Mouse (Mus musculus) CH12.LX (cell line): ENCODE results near the gene Etv6. TPM values are rescaled to one million over a fixed set of nuclear protein-coding genes. Genes with fewer than 3 reads are reported as not detected.
A peak's percentile ranks its signal among the peaks of the same experiment; 100 is the strongest.

Experiments
- DNase-seq: peaks from one replicate; pipeline ENCODE4 v3.0.0-alpha.2; 2013; ENCODE audit errors: extremely low read depth
- H3K27ac ChIP-seq: 2 replicates; pipeline ENCODE4 v1.5.1; 2012; ENCODE audit warnings: low read depth, mild to moderate bottlenecking, control low read depth, moderate library complexity; ENCODE audit not compliant: insufficient read depth
- H3K27me3 ChIP-seq: replicated peaks from 2 replicates; pipeline ENCODE3; 2012; ENCODE audit warnings: inconsistent platforms
- H3K36me3 ChIP-seq, 2 experiments: replicated peaks in 1 of 2; 2 replicates each; pipeline versions ENCODE3 to v1.6.1; 2012; ENCODE audit warnings: inconsistent platforms in 1 of 2, low read length in 1 of 2, mild to moderate bottlenecking in 1 of 2, mixed read lengths in 1 of 2, moderate library complexity in 1 of 2; ENCODE audit not compliant: control insufficient read depth in 1 of 2, insufficient read depth in 1 of 2
- H3K4me1 ChIP-seq, 2 experiments: 2 replicates each; pipeline ENCODE4 v1.6.1; 2012; ENCODE audit warnings: inconsistent platforms in 1 of 2, moderate library complexity in 1 of 2; ENCODE audit not compliant: insufficient read depth in 2 of 2, control insufficient read depth in 1 of 2
- H3K4me2 ChIP-seq: 2 replicates; pipeline ENCODE4 v1.6.1; 2012; ENCODE audit warnings: low read depth, mild to moderate bottlenecking, control low read depth; ENCODE audit not compliant: poor library complexity, insufficient read depth, severe bottlenecking
- H3K4me3 ChIP-seq, 3 experiments: fragments of 150-350 bp in 1 of 3; sonication (generic) in 1 of 3; replicated peaks in 1 of 3; 2 replicates each; pipeline versions ENCODE3 to v1.5.1; 2011 to 2012; ENCODE audit warnings: low read depth in 2 of 3, low read length in 2 of 3, mild to moderate bottlenecking in 2 of 3, moderate library complexity in 2 of 3, control low read depth in 1 of 3, improper control_type of control experiment in 1 of 3, inconsistent platforms in 1 of 3, mixed read lengths in 1 of 3; ENCODE audit not compliant: poor library complexity in 1 of 3
- H3K79me2 ChIP-seq: replicated peaks from 2 replicates; pipeline ENCODE4 v1.6.1; 2012; ENCODE audit warnings: mild to moderate bottlenecking, moderate library complexity; ENCODE audit not compliant: control insufficient read depth, poor library complexity, insufficient read depth, severe bottlenecking; ENCODE audit errors: extremely low read depth
- H3K9ac ChIP-seq: 2 replicates; pipeline ENCODE4 v1.6.1; 2012; ENCODE audit warnings: low read depth, mild to moderate bottlenecking, control low read depth, moderate library complexity; ENCODE audit not compliant: insufficient read depth
- H3K9me3 ChIP-seq: replicated peaks from 2 replicates; pipeline ENCODE3; 2012; ENCODE audit warnings: low read length, inconsistent platforms, mixed read lengths
- CHD1 ChIP-seq: IDR thresholded peaks from 2 replicates; pipeline ENCODE4 v1.6.1; 2012; ENCODE audit warnings: low read depth, low read length, improper control_type of control experiment, inconsistent platforms
- CTCF ChIP-seq, 2 experiments: IDR thresholded peaks in 1 of 2; conservative IDR thresholded peaks in 1 of 2; 2 replicates each; pipeline ENCODE4 v1.5.1; 2011 to 2012; ENCODE audit warnings: low read depth in 2 of 2, low read length in 2 of 2, improper control_type of control experiment in 1 of 2, inconsistent platforms in 1 of 2, mild to moderate bottlenecking in 1 of 2, moderate library complexity in 1 of 2
- ELF1 ChIP-seq: IDR thresholded peaks from 2 replicates; pipeline ENCODE4 v1.6.1; 2014; ENCODE audit warnings: low read depth, mild to moderate bottlenecking, inconsistent platforms, low read length, improper control_type of control experiment
- ETS1 ChIP-seq: conservative IDR thresholded peaks from 2 replicates; pipeline ENCODE4 v1.6.1; 2012; ENCODE audit warnings: low read depth, mild to moderate bottlenecking, inconsistent platforms, low read length, improper control_type of control experiment, moderate library complexity
- IRF4 ChIP-seq: IDR thresholded peaks from 2 replicates; pipeline ENCODE4 v1.6.1; 2014; ENCODE audit warnings: low read depth, mild to moderate bottlenecking, inconsistent platforms, low read length, improper control_type of control experiment
- JUN ChIP-seq: IDR thresholded peaks from 2 replicates; pipeline ENCODE4 v1.6.1; 2011; ENCODE audit warnings: low read depth, mild to moderate bottlenecking, low read length, improper control_type of control experiment, moderate library complexity; ENCODE audit not compliant: insufficient read depth
- JUND ChIP-seq: conservative IDR thresholded peaks from 2 replicates; pipeline ENCODE4 v1.6.1; 2011; ENCODE audit warnings: low read depth, low read length, improper control_type of control experiment
- KAT2A ChIP-seq: IDR thresholded peaks from 2 replicates; pipeline ENCODE4 v1.6.1; 2012; ENCODE audit warnings: low read length, improper control_type of control experiment, inconsistent platforms; ENCODE audit not compliant: insufficient replicate concordance
- MAX ChIP-seq: IDR thresholded peaks from 2 replicates; pipeline ENCODE4 v1.6.1; 2011; ENCODE audit warnings: low read length, improper control_type of control experiment
- MAZ ChIP-seq: IDR thresholded peaks from 2 replicates; pipeline ENCODE4 v1.6.1; 2012; ENCODE audit warnings: low read depth, mild to moderate bottlenecking, inconsistent platforms, low read length, improper control_type of control experiment, moderate library complexity
- NRF1 ChIP-seq: IDR thresholded peaks from 2 replicates; pipeline ENCODE4 v1.6.1; 2014; ENCODE audit warnings: low read depth, mild to moderate bottlenecking, inconsistent platforms, low read length, improper control_type of control experiment, moderate library complexity
- POLR2A ChIP-seq: IDR thresholded peaks from 2 replicates; pipeline ENCODE4 v1.6.1; 2011; ENCODE audit warnings: low read depth, mild to moderate bottlenecking, improper control_type of control experiment, low read length
- RCOR1 ChIP-seq: conservative IDR thresholded peaks from 2 replicates; pipeline ENCODE4 v1.6.1; 2012; ENCODE audit warnings: low read depth, mild to moderate bottlenecking, inconsistent platforms, low read length, improper control_type of control experiment
- SMC3 ChIP-seq: IDR thresholded peaks from 2 replicates; pipeline ENCODE4 v1.6.1; 2011; ENCODE audit warnings: low read depth, low read length, improper control_type of control experiment
- TCF12 ChIP-seq: IDR thresholded peaks from 2 replicates; pipeline ENCODE4 v1.6.1; 2014; ENCODE audit warnings: low read depth, mild to moderate bottlenecking, inconsistent platforms, low read length, improper control_type of control experiment
- USF1 ChIP-seq: IDR thresholded peaks from 2 replicates; pipeline ENCODE4 v1.6.1; 2014; ENCODE audit warnings: low read depth, mild to moderate bottlenecking, inconsistent platforms, low read length, improper control_type of control experiment
- ZMIZ1 ChIP-seq: IDR thresholded peaks from 2 replicates; pipeline ENCODE4 v1.6.1; 2012; ENCODE audit warnings: low read depth, mild to moderate bottlenecking, inconsistent platforms, low read length, improper control_type of control experiment
- ZNF384 ChIP-seq: IDR thresholded peaks from 2 replicates; pipeline ENCODE4 v1.6.1; 2012; ENCODE audit warnings: low read depth, low read length, improper control_type of control experiment, inconsistent platforms
- dilution Hi-C: fragments of 300-500 bp; cut with MboI; formaldehyde crosslinking; loops from 2 replicates; pipeline ENCODE4 v1.14.3; 2020; ENCODE audit warnings: low sequenced_read_pairs; ENCODE audit not compliant: extremely low pct_unique_long_range_greater_than_20kb, extremely low pct_ligation_motif_present
- in situ Hi-C: fragments of 300-500 bp; cut with MboI; formaldehyde crosslinking; loops from 3 replicates; pipeline ENCODE4 v1.14.3; 2019; ENCODE audit warnings: low sequenced_read_pairs, low pct_ligation_motif_present, low pct_unique_long_range_greater_than_20kb, mixed read lengths
- polyA plus RNA-seq: library from polyadenylated mRNA; unstranded; fragments of >175 nt; gene quantifications from 2 replicates; pipeline ENCODE4 v1.2.1, GENCODE M21; 2012; ENCODE audit warnings: low read depth; ENCODE audit not compliant: insufficient read length
- total RNA-seq, 2 experiments: library from RNA; depleted of rRNA; stranded (reverse); fragments of 300-350 nt in 1 of 2; fragments of >200 nt in 1 of 2; gene quantifications; 2 replicates each; pipeline ENCODE4 v1.2.3; 2012 to 2014

The Etv6 gene
- total and polyA plus RNA-seq, 3 experiments: 7.6 to 29.5 (median 10.1) TPM

DNA sequence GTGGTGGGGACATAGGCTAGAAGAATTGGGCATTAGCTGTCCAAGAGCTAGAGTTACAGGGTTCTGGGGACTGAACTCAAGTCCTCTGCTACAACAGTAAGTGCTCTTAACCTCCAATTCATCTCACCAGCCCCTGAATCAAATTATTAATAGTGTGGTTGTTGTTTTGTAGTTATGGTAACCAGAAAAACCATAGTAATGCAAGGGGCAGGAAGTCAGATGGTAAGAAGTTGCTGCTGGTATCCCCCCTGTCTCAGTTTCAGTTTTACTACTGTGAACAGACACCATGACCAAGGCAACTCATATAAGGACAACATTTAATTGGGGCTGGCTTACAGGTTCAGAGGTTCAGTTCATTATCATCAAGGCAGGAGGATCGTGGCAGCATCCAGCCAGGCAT is 266.5 kb downstream of the Etv6 start:
- H3K79me2 ChIP-seq: no peaks in the 10 kb centered on the region
- H3K4me2 ChIP-seq: no peak overlapping the region
- TF ChIP-seq SMC3: no peak
- no peak for TF ChIP-seq JUND
- DNase-seq: peak; percentile 32
- H3K4me1 ChIP-seq: peaks cover 4 to 7% of the 10 kb centered on the region in 2 experiments; a peak in 2 of 4 replicates
- dilution Hi-C loops: no loop called here
- H3K27ac ChIP-seq: no peak overlapping the region
- no peaks in the 10 kb centered on the region for H3K9me3 ChIP-seq
- H3K4me3 ChIP-seq: no peak overlapping the region
- in situ Hi-C loops: no loop called here
- H3K36me3 ChIP-seq: no peaks in the 10 kb centered on the region
- no peak overlapping the region for H3K9ac ChIP-seq
- H3K27me3 ChIP-seq: no peaks in the 10 kb centered on the region

DNA sequence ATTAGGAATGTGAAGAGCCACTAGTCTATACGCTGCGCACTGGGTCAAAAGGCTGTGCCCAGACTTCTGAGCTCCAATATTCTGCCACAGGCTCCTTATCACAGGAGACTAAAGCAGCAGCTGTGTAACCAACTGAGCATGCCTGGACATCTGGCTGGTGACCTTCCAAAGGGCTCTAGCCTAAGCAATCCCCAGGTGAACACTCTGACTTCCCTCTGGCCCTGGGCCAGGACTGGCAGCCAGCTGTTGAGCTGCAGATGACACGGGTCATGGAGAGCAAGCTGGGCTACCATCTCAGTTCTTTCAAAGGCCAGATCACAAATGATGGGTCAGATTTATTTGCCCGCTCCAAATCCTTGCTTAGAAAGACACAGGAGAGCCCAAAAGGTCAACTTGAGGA is 275.8 kb downstream of the Etv6 start:
- Histone ChIP-seq H3K4me1 (no peaks in the 10 kb centered on the region), H3K4me3 (no peak overlapping the region), H3K27ac (no peak overlapping the region), H3K79me2 (no peaks in the 10 kb centered on the region), H3K9me3 (no peaks in the 10 kb centered on the region), H3K36me3 (no peaks in the 10 kb centered on the region), H3K9ac (no peak overlapping the region), H3K4me2 (no peak overlapping the region), H3K27me3 (no peaks in the 10 kb centered on the region)
- dilution Hi-C loops: no loop called here
- in situ Hi-C loops: no loop called here
- DNase-seq: no peak
- TF ChIP-seq CHD1: no peak
- no peak for TF ChIP-seq MAX
- TF ChIP-seq TCF12: no peak
- TF ChIP-seq NRF1: no peak
- TF ChIP-seq USF1: no peak
- TF ChIP-seq RCOR1: no peak
- TF ChIP-seq POLR2A: no peak

DNA sequence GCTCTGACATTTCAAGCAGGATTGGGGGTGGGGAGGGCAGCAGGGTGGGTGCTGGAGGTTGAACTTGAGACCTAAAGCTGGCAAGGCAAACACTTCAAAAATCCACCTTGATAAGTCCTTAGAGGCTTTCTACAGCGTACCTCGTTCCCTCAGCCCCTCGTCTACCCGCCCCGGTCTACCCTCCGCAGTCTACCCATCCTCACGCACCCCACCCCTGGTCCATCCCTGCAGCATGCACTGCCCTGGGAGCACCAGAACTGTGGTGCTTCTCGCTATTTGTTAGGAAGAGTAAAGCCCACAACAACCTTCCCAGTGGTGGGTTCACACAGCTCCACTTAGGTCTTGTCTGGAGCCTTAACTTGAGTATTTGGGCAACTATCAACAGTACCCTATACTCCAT is 277.1 kb downstream of the Etv6 start:
- H3K36me3 ChIP-seq: no peaks in the 10 kb centered on the region
- in situ Hi-C loops: no loop called here
- no peak overlapping the region for H3K9ac ChIP-seq
- no peak overlapping the region for H3K27ac ChIP-seq
- DNase-seq: no peak
- H3K27me3 ChIP-seq: no peaks in the 10 kb centered on the region
- H3K4me2 ChIP-seq: no peak overlapping the region
- dilution Hi-C loops: no loop called here
- H3K4me1 ChIP-seq: no peaks in the 10 kb centered on the region
- TF ChIP-seq NRF1 (no peak), ETS1 (no peak), JUN (no peak), ZMIZ1 (no peak), CTCF (conservative IDR thresholded peaks at IDR 0.05 in 1 of 2, IDR thresholded peaks at IDR 0.05 in 1 of 2; ENCODE audit: low read depth in 2 of 2, low read length in 2 of 2) (no peak), KAT2A (no peak), ZNF384 (no peak), IRF4 (no peak), ELF1 (no peak), MAZ (no peak)
- H3K9me3 ChIP-seq: no peaks in the 10 kb centered on the region
- H3K4me3 ChIP-seq: no peak overlapping the region
- H3K79me2 ChIP-seq: no peaks in the 10 kb centered on the region
